Mouse (Mus musculus) left cerebral cortex, adult 2 months (tissue): Measurements from ENCODE around the gene Zfp385c. TPM values are rescaled to one million over a fixed set of nuclear protein-coding genes. Genes with fewer than 3 reads are reported as not detected.

Source experiments
- DNase-seq, 2 experiments: peaks; one replicate each; pipeline ENCODE4 v3.0.0; 2021 to 2022; ENCODE audit warnings: low spot score in 2 of 2, mixed read lengths in 1 of 2; ENCODE audit errors: extremely low spot score in 1 of 2
- H3K27ac ChIP-seq: fragments of 200-600 bp; 2 replicates; pipeline ENCODE4 v1.8.1; 2022
- H3K4me3 ChIP-seq: fragments of 200-600 bp; 2 replicates; pipeline ENCODE4 v1.8.1; 2022
- CTCF ChIP-seq: fragments of 200-600 bp; IDR thresholded peaks from 2 replicates; pipeline ENCODE4 v1.8.1; 2022; ENCODE audit warnings: antibody characterized with exemption, mild to moderate bottlenecking, moderate library complexity
- intact Hi-C: fragments of 180-260 bp; cut with DNase I; formaldehyde crosslinking; loops from one replicate; pipeline ENCODE4 v1.15.1; 2025
- total RNA-seq, 2 experiments: library from RNA; stranded (reverse); gene quantifications; 2 replicates each; pipeline ENCODE4 v1.2.3; 2021

The Zfp385c gene
- total RNA-seq, 2 experiments from 2014 or later, result 0.16 to 0.26 TPM

DNA sequence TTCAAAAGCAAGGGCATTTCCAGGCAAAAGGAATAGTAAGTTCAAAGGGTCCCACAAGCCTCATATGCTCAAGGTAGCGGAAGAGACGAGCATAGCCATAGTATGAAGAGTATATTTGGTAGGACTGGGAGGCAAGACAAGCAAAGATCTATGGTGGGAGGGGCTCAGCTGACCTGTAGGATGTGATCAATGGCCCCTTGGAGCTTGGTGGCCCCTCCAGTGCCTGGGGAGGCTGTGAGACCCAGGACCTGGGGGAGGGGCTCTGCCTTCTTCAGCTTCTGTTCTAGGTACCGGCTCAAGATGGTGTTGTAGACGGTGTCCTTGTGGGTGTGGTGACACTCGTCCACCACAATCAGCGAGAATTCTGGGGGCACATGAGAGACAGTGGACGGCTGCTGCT lies 10.7 kb upstream of the Zfp385c start:
- H3K27ac ChIP-seq, result no peak overlapping the region
- H3K4me3 ChIP-seq, result peak overlapping the region; percentile 30
- no peak for TF ChIP-seq CTCF
- DNase-seq, result no peak
- intact Hi-C loops, result loop anchor here (2.0 to 10.0 kb wide), 3 partner anchors 76 to 338 kb away; no protein-coding TSS in a partner anchor

- DNase-seq, result peak; percentile 62 to 68
- TF ChIP-seq CTCF, result peak; percentile 94
- intact Hi-C loops, result loop anchor here (2.0 to 10.0 kb wide), 3 partner anchors 75 to 337 kb away; no protein-coding TSS in a partner anchor
- Histone ChIP-seq H3K27ac (no peak overlapping the region), H3K4me3 (peak overlapping the region; percentile 30)
These were observed 10.0 kb upstream of the Zfp385c start for GRCm38 (mm10) chr11:100702081-100702851.

GRCm38 (mm10) chr11:100701301-100701700 lies 9.0 kb upstream of the Zfp385c start:
- Histone ChIP-seq H3K27ac (no peak overlapping the region), H3K4me3 (no peak overlapping the region)
- DNase-seq, result no peak
- intact Hi-C loops, result loop anchor here (10.0 kb wide), 1 partner anchor 336 kb away; no protein-coding TSS in a partner anchor
- TF ChIP-seq CTCF, result no peak

DNA sequence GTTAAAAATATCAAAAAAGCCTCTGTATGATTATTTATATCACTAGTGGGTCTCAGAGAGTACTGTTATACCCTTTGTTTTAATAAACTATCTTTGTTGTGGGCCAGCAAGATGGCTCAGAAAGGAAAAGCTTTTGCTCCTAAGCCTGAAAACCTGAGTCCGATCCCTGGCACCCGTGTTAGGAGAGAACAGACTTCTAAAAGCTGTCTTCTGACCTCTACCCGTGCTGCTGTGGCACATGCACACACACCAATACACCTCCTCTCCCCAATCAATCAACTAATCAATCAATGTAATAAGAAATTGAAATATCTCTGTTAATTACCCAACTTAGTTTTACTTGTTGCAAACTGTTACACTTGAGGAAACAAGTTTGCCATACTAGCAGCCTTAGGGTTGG lies 8.5 kb upstream of the Zfp385c start:
- intact Hi-C loops, result loop anchor here (10.0 kb wide), 1 partner anchor 336 kb away; no protein-coding TSS in a partner anchor
- Histone ChIP-seq H3K4me3 (no peak overlapping the region), H3K27ac (no peak overlapping the region)
- TF ChIP-seq CTCF, result no peak
- DNase-seq, result no peak

- no peak for DNase-seq
- no peak overlapping the region for H3K27ac ChIP-seq
- H3K4me3 ChIP-seq, result no peak overlapping the region
- intact Hi-C loops, result no loop called here
- no peak for TF ChIP-seq CTCF
These were observed 5.7 kb upstream of the Zfp385c start for GRCm38 (mm10) chr11:100697921-100698320.

GRCm38 (mm10) chr11:100694926-100695325 lies 2.7 kb upstream of the Zfp385c start:
- Histone ChIP-seq H3K27ac (no peak overlapping the region), H3K4me3 (no peak overlapping the region)
- intact Hi-C loops, result loop anchor here (1.0 to 5.0 kb wide), 3 partner anchors 53 to 124 kb away; no protein-coding TSS in a partner anchor
- TF ChIP-seq CTCF, result peak; percentile 98
- peak; percentile 62 to 86 for DNase-seq

DNA sequence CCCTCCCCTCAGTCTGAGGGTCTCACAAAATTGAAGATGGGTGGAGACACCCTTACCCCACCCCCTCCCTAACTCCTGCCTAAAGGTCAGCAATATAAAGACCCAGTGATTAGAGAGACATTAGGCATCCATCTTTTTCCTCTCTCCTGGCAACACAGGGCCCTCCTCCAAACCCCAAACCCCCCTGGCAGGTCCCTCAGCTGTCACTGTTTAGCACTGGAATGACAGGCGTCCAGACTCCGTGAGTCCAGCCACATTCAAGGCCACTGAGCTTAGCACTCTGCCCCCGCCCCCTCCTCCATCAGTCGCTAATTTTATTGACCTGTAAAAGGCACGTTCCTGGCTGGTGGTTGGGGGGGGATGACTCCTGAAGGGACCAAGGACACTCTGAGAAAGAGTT lies 899 bp upstream of the Zfp385c start:
- no peak for DNase-seq
- H3K4me3 ChIP-seq, result no peak overlapping the region
- H3K27ac ChIP-seq, result no peak overlapping the region
- no peak for TF ChIP-seq CTCF
- intact Hi-C loops, result loop anchor here (5.0 kb wide), 1 partner anchor 51 kb away; no protein-coding TSS in a partner anchor

DNA sequence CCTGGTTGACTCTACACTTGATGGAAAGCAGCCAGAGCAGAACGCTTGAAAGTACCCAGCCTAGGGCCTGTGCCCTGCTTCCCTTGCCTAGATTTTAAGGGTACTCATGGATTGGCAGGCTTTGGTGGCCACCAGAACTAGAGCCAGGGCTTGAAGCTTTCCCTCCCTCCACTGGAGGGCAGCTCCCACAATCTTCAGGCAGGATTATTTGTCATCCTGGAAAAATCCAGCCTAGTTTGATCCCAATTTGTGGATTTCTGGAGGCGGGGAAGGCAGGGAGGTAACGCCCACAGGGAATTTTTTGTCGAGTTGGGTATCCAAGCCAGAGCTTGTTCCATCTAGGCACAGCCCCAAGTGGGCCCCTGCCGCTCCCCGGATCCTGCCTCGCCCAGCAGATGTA lies 1.9 kb downstream of the Zfp385c start:
- no peak overlapping the region for H3K27ac ChIP-seq
- no peak overlapping the region for H3K4me3 ChIP-seq
- TF ChIP-seq CTCF, result peak; percentile 20
- DNase-seq, result no peak
- intact Hi-C loops, result loop anchor here (5.0 kb wide), 1 partner anchor 48 kb away; no protein-coding TSS in a partner anchor

DNA sequence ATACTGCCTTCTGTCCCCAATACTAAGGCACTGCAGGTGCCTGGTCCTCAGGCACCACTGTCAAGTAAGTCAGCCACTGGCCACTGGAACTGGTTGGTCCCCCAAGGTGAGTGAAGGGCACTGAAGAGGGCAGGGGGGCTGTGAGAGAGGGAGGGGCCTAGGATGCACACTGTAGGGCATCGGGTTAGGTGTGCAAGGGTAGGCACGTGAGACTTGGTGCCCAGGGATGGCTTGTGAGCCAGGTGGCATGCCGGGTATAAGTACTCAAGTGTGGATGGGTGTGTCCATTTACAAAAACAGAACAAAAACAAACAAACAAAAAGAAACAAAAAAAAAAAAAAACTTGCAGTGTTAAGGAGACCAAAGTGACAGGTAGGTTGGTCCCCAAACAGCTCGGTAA lies 3.8 kb downstream of the Zfp385c start:
- DNase-seq, result no peak
- intact Hi-C loops, result no loop called here
- no peak for TF ChIP-seq CTCF
- Histone ChIP-seq H3K27ac (no peak overlapping the region), H3K4me3 (no peak overlapping the region)

- no peak for DNase-seq
- intact Hi-C loops, result no loop called here
- no peak overlapping the region for H3K4me3 ChIP-seq
- no peak for TF ChIP-seq CTCF
- H3K27ac ChIP-seq, result no peak overlapping the region
These were observed 5.0 kb downstream of the Zfp385c start for GRCm38 (mm10) chr11:100687265-100687664.

GRCm38 (mm10) chr11:100685371-100685770 lies 6.9 kb downstream of the Zfp385c start:
- DNase-seq, result no peak
- Histone ChIP-seq H3K4me3 (no peak overlapping the region), H3K27ac (no peak overlapping the region)
- TF ChIP-seq CTCF, result no peak
- intact Hi-C loops, result no loop called here

GRCm38 (mm10) chr11:100684084-100684483 lies 8.2 kb downstream of the Zfp385c start:
- no peak for TF ChIP-seq CTCF
- no peak for DNase-seq
- H3K4me3 ChIP-seq, result no peak overlapping the region
- intact Hi-C loops, result no loop called here
- no peak overlapping the region for H3K27ac ChIP-seq

DNA sequence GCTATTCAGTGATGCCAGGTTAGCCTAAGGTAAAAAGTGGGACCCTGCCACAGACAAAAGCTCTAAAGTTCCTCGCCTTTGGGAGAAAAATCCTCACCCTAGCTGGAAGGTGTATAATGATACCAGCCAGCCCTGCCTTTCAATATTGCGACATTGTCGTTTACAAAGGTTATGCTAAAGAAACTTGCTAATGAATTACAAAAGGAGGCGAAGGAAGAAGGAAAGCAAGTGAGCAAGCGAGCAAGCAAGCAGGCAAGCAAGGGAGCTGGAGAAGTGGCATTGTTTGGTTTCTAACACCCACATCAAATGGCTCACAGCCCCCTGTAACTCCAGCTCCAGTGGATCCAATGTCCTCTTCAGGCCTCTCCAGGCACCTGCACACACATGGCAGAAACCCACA lies 9.7 kb downstream of the Zfp385c start:
- no peak overlapping the region for H3K27ac ChIP-seq
- intact Hi-C loops, result no loop called here
- DNase-seq, result no peak
- no peak for TF ChIP-seq CTCF
- H3K4me3 ChIP-seq, result no peak overlapping the region
